Mouse (Mus musculus) CH12F3 (cell line): ENCODE results near the gene Rhox3a.
"Not testable (repeated sequence)": the region's sequence is repeated elsewhere in the genome, so short reads cannot be mapped to it uniquely, and the experiment has no call there.

Experiments
- in situ Hi-C: fragments of 300-500 bp; cut with MboI; formaldehyde crosslinking; loops from 2 replicates; pipeline ENCODE4 v1.14.3; 2020; ENCODE audit warnings: low sequenced_read_pairs

The Rhox3a gene

GRCm38 (mm10) chrX:37249619-37250018 is at the start of gene Rhox3a:
TSS of gene Rhox3a (plus strand) at chrX:37249919.
- in situ Hi-C loops: not testable (repeated sequence)

GRCm38 (mm10) chrX:37210941-37211340 is 38.8 kb upstream of the Rhox3a start, which contains the start of gene Gm9:
TSS of gene Gm9 (minus strand) at chrX:37211041.
- in situ Hi-C loops: no loop called here

DNA sequence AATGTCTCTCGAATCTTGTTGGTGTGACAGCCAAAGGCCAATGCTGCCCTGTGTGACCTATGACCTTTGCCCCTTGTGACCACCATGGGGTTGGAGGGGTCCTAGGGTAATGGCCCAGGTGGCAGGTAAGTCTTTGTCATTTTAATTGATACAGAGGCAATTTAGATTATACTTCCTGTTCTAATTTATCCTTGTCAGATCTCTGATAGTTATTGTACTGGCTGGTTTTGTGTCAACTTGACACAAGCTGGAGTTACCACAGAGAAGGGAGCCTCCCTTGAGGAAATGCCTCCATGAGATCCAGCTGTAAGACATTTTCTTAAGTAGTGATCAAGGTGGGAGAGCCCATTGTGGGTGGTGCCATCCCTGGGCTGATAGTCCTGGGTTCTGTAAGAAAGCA is 27.6 kb upstream of the Rhox3a start, which contains the start of gene Rhox1:
Rhox1 (minus strand) TSS at position 101 of the 400 bp plus-strand sequence.
- in situ Hi-C loops: not testable (repeated sequence)

GRCm38 (mm10) chrX:37244676-37245075 is 5.0 kb upstream of the Rhox3a start, which contains the start of gene Rhox2a:
TSS of gene Rhox2a (plus strand) at chrX:37244976.
- in situ Hi-C loops: not testable (repeated sequence)

- in situ Hi-C loops: not testable (repeated sequence)
These were observed 15.3 kb downstream of the Rhox3a start, which contains the start of gene Rhox4a for GRCm38 (mm10) chrX:37265038-37265437. TSS of gene Rhox4a (plus strand) at chrX:37265338.
